Mouse (Mus musculus): ENCODE results near the gene Xpr1. TPM values are rescaled to one million over a fixed set of nuclear protein-coding genes. Genes with fewer than 3 reads are reported as not detected.

Gene Xpr1
- polyA plus RNA-seq, 2 experiments: 2.4 to 4.2 TPM

GRCm38 (mm10) chr1:155232385-155232784 is 184.8 kb downstream of the Xpr1 start:
- Histone ChIP-seq H3K27ac (no peak overlapping the region), H3K27me3 (ENCODE audit: control insufficient read depth, insufficient read depth, low read length) (no peaks in the 10 kb centered on the region), H3K4me2 (ENCODE audit: low read depth) (no peak overlapping the region), H3K4me3 (ENCODE audit: insufficient read depth in 1 of 2, low read depth in 2 of 2, low read length in 2 of 2) (no peak overlapping the region), H3K36me3 (replicated peaks; ENCODE audit: control insufficient read depth, insufficient read depth, low read depth) (no peaks in the 10 kb centered on the region), H3K4me1 (replicated peaks; ENCODE audit: control insufficient read depth in 2 of 2, insufficient read depth in 2 of 2, low read length in 1 of 2) (no peaks in the 10 kb centered on the region), H3K9me3 (ENCODE audit: control insufficient read depth, low read length) (no peaks in the 10 kb centered on the region), H3K9ac (replicated peaks) (no peak overlapping the region)
- 77% methylated on average over 12 of the region's 12 CpGs for WGBS (ENCODE audit: insufficient replicate concordance)
- DNase-seq (ENCODE audit: low read depth in 3 of 3, low spot score in 3 of 3): no peak
- ATAC-seq (ENCODE audit: insufficient read depth): no peak
- TF ChIP-seq CTCF (IDR thresholded peaks at IDR 0.05; ENCODE audit: low read depth): no peak
- TF ChIP-seq EP300 (IDR thresholded peaks at IDR 0.05; ENCODE audit: low read depth): no peak

GRCm38 (mm10) chr1:155229464-155230411 is 187.5 kb downstream of the Xpr1 start:
- Histone ChIP-seq H3K27ac (no peak overlapping the region), H3K36me3 (replicated peaks; ENCODE audit: control insufficient read depth, insufficient read depth, low read depth) (no peaks in the 10 kb centered on the region), H3K27me3 (ENCODE audit: control insufficient read depth, insufficient read depth, low read length) (no peaks in the 10 kb centered on the region), H3K4me3 (ENCODE audit: insufficient read depth in 1 of 2, low read depth in 2 of 2, low read length in 2 of 2) (no peak overlapping the region), H3K4me2 (ENCODE audit: low read depth) (no peak overlapping the region), H3K9me3 (ENCODE audit: control insufficient read depth, low read length) (no peaks in the 10 kb centered on the region), H3K9ac (replicated peaks) (no peak overlapping the region), H3K4me1 (replicated peaks; ENCODE audit: control insufficient read depth in 2 of 2, insufficient read depth in 2 of 2, low read length in 1 of 2) (no peaks in the 10 kb centered on the region)
- DNase-seq (ENCODE audit: low read depth in 3 of 3, low spot score in 3 of 3) (no peak), ATAC-seq (ENCODE audit: insufficient read depth) (no peak)
- WGBS (ENCODE audit: insufficient replicate concordance): 55% methylated on average over 14 of the region's 14 CpGs
- no peak for TF ChIP-seq CTCF (IDR thresholded peaks at IDR 0.05; ENCODE audit: low read depth)
- no peak for TF ChIP-seq EP300 (IDR thresholded peaks at IDR 0.05; ENCODE audit: low read depth)

Small RNA genes within 50 kb of the gene (microRNA-seq; reads per million reads assigned to microRNA genes)
- not detected for gene Gm22569

Other genes with a start within 250 kb of the Xpr1 start
- gene BC034090, start 173.0 kb downstream of the Xpr1 start, polyA plus RNA-seq (2012; rRNA removed): 0.32 TPM in 2 replicates
- 0.06 TPM in 1 of 2 replicates, not detected in the other for gene BC034090, start 173.0 kb downstream of the Xpr1 start, polyA plus RNA-seq (2014; fragmentation: Nextera tagmentation; extraction: Ambion mirVana)
- 32.4 and 36.6 TPM in 2 replicates for gene Acbd6, start 140.7 kb upstream of the Xpr1 start, polyA plus RNA-seq (2012; rRNA removed)
- 40.0 and 48.8 TPM in 2 replicates for gene Acbd6, start 140.7 kb upstream of the Xpr1 start, polyA plus RNA-seq (2014; fragmentation: Nextera tagmentation; extraction: Ambion mirVana)

Measured in liver, embryonic 14.5 days (tissue).